Mouse (Mus musculus) spleen, postnatal 14 days (tissue): ENCODE data around the gene Pik3cd.

Source experiments
- DNase-seq, 2 experiments: peaks; one replicate each; pipeline ENCODE4 v3.0.0; 2021 to 2022; ENCODE audit warnings: low spot score in 2 of 2

Gene Pik3cd

DNA sequence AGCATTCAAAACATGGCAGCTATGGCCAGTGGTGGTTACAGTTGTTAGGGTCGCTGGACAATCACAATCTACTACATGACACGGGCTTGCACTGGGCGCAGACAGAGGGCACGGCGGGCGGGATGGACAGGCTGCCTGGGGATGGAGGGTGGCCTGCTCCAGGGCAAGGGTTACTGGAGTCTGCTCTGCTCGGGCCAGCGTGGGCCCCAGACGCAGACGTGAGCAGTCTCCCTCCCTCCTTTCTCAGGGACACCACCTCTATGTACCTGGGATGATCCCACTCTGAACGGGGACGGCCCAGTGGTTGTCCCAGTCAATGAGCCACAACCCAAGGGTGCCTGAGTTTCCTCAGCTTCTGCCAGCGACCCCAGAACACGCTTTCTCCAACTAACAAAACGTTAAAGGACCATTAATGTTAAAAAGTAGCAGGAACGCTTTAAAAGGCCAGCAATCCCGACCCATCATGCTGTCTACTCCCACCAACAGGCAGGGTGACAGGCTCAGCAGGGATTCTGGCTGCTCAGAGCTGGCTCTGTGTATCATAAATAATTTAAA lies 22.6 kb upstream of the Pik3cd start:
- DNase-seq: no peak

DNA sequence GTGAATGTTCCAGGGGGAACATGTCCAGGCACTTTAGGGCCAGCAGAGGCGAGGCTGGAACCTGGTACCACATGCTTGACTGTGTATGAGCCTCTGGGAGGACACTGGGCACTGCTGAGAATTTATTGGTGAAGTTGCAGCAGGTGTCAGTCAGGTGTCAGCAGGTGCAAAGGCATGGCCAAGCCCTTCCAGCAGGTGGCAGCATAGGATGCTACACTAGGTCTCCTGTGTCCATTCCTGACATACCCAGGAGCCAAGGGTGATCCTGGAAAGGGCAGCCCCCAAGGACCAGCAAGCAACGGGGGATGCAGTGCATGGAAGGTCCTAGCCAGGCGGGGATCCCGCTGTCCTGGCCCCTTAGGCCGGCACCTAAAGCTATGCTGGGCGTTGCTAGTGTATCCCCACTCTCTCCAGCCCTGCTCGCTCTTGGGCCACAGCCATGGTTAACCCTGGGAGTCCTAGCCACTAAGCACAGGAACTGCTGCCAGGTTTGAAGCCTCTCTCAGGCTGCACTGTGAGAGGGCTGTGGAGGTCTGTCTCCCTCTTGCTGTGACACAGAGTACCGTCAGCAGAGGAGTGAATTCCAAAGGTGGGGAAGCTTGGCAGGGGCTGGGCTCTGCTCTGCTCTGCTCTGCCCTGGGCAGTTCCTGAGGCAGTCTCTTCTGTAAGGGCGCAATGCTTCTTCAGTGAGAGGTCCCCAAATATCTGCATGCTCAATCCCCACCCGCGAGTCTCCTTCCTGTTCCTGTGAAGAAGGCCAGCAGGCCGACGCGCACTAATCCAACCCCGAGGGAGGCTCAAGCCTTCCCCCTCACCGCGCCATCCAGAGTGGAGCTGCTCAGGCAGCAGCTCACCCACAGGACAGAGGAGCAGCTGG lies 21.7 kb upstream of the Pik3cd start:
- peak in 1 of 2 experiments; percentile 39 for DNase-seq

DNA sequence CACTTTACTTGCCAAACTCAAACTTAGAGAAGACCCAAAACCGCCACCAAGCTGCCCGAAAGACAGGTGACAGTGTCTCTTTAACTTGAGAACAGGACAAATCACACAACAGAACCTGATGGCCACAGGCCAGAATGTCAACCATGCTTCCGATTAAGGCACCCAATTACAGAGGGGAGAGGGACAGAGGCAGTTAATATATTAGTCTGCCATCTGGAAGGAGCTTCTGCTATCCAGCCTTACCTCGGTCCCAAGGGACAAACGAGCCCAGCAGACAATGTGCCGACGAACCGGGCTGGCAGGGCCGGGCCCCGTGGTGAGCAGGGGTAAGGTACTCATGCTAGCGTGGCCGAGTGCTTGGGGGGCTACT lies 20.6 kb upstream of the Pik3cd start:
- no peak for DNase-seq

DNA sequence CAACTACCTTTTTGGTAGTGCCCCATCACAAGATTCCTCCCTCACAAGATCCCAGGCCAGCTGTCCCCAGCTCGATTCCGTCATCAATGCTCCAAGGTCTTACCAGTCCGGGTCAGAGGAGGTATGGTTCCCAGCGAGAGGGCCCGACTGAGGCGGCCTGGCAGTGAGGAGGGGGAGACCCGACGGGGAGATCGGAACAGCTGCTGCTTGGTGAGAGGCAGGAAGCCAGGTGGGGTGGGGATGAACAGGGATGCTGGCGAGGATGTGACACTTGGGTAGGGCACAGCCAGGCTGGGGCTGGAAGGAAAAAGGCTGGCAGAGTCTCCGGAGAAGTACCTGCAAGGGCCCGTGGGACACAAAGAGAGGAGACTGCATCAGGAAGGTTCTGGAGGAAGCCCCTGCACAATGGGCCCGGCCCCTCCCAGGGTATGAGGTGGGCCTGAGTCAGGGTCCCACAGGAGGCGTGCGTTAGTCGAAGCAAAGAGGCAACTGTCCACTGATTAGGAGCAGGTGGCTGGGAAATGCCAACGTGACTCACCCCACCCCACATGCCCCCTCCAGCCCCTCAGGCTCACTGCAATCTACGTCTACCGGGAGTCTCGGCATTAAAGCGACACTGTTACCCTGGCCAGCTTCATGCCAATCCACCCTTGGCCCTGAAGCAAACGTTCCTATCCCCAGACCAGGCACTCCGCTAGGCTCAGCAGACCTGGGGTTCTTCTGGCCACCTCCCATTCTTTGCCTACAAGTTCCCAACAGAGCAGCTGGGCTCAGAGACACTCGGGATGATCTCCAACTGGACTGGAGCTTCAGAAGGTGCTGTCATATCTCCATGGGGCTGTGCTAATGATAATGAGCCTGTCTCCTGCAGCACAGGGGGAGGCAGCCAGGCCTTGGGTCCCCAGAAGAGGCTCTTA lies 20.0 kb upstream of the Pik3cd start:
- no peak for DNase-seq

DNA sequence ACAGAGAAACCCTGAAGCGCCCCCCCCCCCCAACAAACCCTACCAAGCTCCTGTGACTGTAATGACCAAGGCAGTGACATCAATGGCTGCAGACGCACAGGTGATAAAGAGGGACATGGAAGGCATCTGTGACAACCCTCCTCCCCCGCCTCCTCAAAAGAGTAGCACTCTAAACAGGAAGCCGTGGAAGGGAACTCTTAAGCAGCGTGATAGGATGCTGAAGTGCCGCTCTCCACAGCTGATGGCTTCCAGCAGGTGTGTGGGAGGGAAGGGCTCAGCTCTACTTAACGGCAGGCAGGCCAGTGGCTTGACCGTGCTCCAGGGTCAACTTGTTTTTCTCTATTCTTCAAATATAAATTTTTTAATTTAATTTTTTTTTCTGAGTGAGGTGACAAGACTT lies 18.8 kb upstream of the Pik3cd start:
- no peak for DNase-seq

- peak in 1 of 2 experiments; percentile 33 for DNase-seq
Observed at GRCm38 (mm10) chr4:149719686-149720085, 17.3 kb upstream of the Pik3cd start.

GRCm38 (mm10) chr4:149714542-149714941 lies 12.2 kb upstream of the Pik3cd start:
- no peak for DNase-seq

DNA sequence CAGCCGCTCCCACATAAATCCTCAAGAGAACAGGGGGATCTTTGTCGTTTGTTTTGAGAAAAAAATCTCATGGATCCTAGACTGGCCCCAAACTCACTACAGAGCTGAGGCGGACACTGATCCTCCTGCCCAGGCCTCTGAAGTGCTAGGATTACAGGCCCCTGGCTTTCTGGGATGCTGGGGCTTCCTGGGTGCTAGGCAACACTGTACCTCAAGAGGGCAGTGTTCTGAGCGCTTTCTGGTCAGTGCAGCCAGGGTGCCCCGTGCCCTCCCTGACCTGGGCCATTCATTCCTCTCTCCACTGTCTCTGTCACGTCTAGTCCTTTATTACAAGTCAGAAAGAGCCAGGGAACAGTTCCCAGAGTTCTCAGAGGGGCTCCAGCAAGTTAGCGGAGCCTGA lies 9.6 kb upstream of the Pik3cd start:
- no peak for DNase-seq

DNA sequence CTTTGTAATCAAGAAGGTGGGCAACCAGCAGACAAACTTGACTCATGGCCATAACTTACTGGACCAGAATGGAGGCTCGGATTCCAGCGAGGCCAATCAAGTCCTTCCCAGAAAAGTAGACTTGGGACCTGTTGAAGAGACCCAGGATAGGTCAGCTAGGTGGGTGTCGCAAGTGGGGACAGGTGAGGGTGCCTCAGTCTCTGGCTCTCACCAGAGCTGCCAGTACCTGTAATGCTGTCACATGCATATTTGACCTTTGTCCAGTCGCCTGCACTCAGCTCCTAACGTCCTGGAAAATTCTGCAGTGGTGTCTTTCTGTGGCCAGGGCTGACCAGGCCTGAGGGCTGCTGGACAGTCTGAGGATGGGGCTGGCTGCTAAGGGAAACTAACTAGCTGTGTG lies 9.1 kb upstream of the Pik3cd start:
- no peak for DNase-seq

- peak; percentile 34 to 47 for DNase-seq
Observed at GRCm38 (mm10) chr4:149710510-149710909, 8.1 kb upstream of the Pik3cd start.

- peak; percentile 44 to 63 for DNase-seq
Observed at GRCm38 (mm10) chr4:149705941-149706340, 3.6 kb upstream of the Pik3cd start.

DNA sequence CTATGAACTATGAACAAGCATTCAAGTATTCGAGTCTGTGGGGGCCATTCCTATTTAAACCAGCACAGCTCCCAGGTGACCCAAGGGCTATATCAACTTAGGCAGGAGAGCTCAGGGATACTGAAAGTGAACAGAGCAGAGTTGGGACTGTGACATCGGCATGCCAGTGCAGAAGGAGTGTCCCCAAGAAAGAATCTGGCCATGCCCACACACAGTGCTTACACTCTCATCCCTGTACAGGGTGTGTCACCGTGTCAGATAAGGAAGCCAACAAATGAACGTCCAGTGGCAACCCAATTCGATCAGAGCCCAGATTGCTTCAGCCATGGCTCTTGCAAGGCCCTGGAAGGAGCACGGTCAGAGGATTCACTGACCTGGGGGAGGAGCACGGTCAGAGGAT lies 2.9 kb upstream of the Pik3cd start:
- no peak for DNase-seq

DNA sequence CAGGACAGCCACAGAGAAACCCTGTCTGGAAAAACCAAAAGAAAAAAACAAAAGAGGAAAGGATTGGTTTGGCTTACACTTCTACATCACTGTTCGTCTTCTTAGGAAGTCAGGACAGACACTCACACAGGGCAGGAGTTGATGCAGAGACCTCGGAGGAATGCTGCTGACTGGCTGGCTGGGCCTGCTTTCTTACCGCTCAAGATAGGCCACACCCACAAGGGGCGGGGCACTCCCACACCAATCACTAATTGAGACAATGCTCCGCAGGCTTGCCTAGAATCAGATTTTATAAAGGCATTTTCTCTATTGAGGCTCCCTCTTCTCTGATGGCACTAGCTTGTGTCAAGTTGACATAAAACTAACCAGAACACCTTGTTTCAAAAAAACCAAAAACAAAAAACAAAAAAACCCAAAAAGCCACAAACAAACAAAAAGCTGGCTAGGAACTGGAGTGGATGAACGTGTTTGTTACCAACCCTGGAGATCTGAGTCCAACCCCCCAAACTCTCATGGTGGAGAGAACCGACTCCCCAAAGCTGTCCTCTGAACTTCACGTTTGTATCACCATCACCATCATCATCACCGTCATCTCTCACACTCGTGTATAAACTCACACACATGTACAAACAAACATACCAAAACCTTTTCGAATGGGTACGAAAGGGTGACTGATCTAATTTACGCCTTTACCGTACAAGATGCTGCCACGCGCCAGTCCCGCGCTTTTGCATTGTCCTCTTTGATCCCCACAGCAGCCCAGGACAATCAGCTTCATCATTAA lies 753 bp downstream of the Pik3cd start:
- DNase-seq: peak; percentile 65 to 74

DNA sequence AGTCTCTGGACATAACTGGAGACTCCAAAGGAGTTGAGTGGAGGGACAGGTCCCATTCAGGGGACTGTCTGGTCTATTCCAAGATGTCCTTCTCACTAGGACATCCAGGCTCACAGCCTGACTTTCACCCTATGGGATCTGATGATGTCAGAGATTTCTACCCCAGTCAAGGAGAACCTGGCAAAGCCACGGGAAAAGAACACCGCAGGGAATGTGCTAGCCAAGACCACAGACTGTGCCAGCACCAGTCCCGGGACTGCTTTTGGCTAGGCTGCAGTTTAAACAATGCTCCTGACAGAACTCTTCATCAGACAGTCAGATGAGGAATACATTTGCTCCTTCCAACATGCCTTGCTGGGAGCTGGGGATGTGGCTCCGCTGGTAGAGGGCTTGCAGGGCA lies 2.4 kb downstream of the Pik3cd start:
- DNase-seq: no peak

GRCm38 (mm10) chr4:149698197-149698821 lies 4.1 kb downstream of the Pik3cd start:
- peak; percentile 42 to 55 for DNase-seq

DNA sequence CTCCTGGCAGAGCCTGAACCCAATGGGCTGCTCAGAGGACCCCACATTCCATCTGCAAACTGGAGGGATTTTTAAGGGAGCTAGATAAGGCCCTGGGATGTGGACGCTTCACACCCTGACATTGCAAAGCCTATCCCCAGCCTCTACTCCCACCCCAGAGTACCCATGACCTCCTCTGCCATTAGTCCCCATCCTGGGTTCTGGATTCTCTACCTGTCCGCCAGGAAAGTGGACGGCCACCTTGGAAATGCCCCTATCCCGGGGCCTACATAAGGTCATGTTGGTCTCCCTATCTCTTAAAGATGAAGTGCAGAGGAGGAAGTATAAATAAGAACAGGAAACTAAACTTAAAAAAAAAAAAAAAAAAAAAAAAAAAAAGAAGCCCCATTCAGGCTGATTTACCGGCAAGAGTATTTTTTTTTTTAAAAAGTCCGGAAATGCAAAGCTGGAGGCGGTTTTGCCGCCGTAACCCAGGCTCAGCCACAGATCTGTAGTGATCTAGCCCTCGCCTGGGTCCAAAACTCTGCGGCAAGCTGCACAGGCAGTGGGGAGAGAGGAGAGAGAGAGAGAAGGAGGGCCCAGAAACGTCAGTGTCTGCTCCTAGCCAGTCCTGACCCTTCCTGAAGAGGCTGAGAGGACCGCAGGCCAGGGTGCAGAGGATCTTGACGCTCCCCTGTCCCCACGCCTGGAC lies 4.7 kb downstream of the Pik3cd start:
- DNase-seq: peak; percentile 38 to 46

DNA sequence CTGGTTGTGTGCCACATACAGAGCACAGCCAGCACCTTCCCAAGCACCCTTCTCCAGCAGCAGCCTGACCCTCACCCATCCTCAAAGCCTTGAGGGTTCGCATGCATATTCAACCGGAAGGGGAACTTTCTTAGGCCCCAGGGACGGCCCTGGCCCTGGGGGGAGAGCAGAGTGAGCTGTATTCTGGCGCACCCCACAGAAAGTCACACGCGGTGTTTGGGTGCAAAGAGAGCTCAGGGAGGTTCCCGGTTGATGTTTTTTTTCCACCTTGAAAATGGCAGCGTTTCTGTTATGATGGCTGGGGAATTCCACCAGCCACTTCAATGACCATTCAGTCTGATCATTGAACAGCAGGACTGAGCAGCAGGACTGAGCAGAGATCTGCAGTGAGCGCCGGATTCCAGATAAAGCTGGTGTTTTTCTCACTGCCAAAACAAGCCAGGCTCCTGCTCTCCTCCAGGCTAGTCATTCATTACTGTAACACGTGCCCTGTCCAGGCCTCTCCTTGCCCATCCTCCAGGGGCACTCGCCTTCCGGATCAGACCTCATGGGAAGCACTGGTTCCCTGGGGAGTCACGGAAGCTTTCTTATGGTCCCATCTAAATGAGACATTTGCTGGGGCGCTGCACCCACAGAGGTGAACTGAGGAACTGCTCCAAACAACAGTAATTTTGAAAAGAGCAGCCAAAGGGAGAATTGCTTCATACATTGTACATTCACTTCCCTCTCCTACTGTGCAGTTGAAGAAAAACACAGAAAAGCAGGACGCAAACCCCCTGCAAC lies 6.0 kb downstream of the Pik3cd start:
- peak in 1 of 2 experiments; percentile 22 for DNase-seq

DNA sequence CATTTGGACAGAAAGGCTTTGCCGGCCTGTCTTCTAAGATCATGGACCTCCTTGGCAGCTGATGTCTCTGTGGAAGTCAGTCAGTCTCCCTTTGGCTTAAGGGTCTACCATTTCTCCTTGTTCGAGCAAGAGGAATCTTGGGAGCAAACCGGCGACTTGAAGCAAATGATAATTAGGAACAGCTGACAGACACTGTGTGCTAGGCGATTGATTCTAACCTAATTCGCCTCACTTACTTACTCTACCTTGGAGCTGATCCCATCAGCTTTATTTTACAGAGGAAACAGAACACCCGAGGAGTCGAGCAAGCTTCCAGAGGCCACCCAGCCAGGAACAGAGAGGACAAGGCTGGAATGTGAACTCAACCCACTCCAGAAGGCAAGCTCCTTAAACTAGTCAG lies 11.0 kb downstream of the Pik3cd start:
- no peak for DNase-seq

DNA sequence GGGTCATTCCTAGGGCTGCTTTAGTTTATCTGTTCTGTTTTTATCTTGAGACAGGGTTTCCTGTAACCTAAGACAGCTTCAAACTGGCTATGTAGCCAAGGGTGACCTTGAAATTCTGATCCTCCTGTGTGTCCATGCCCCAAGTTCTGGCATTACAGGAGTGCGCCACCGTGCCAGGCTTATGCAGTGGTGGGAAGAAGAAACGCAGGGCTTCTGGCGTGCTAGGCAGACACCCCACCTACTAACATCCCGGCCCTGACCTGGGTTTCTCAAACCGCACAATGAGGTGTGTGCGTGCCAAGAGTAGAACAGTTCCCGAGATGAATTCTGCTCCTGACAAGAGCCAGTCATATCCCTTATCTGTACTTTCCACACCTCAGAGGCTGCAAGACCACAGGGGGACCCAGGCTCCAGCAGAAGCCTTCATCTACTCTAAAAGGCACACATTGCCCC lies 11.5 kb downstream of the Pik3cd start:
- DNase-seq: no peak
